Comparison of ENCODE assay signal across 9 mouse cellular contexts in the genomic region with DNA sequence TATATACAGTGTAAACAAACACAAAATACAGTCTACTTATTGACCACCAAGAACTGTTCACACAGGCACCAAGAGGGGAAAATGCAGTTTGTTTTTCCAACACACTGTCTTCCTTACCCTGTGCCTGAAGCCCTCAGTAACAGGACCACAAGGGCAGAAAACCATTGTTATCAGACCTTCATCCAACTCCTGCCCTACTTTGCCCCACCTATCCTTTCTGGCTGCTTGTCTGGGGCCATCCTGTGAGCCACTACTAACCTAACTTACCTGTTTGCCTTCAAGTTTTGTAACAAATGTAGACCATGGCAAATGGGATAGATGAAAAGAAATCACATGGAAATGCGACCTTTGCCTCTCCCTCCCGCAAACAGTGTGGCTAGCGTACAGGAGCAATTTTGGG. TPM values are rescaled to one million over a fixed set of nuclear protein-coding genes. Genes with fewer than 3 reads are reported as not detected.
A peak's percentile ranks its signal among the peaks of the same experiment; 100 is the strongest.
DNase-seq lines count a peak whose midpoint lies in the region; ATAC-seq lines count a peak whose summit lies in the region.
"Had no signal": no experiment of that assay in that cellular context is flagged by ENCODE, and none has a peak within 500 bp of the region (broad histone marks: within the 10 kb centered on the region; RNA-seq: fewer than 3 reads in every experiment).

No protein-coding gene starts in this region.

- ATAC-seq in megakaryocyte, adult 5-6 weeks (ENCODE audit: poor library complexity, severe bottlenecking) = no peak
- no peak for ATAC-seq in forebrain, embryonic 15.5 days (replicated peaks)
- ATAC-seq in liver, embryonic 11.5 days (replicated peaks; ENCODE audit: low FRiP score) = no peak
- no peak for ATAC-seq in stomach, embryonic 15.5 days (ENCODE audit: insufficient read depth, low FRiP score, low read depth)

- H3K27ac ChIP-seq in forebrain, embryonic 15.5 days (replicated peaks) = no peak overlapping the region
- H3K27ac ChIP-seq in liver, embryonic 11.5 days (ENCODE audit: low read depth, low read length) = no peak overlapping the region
- no peak overlapping the region for H3K27ac ChIP-seq in stomach, embryonic 15.5 days

- peak overlapping the region; percentile 67 for H3K4me2 ChIP-seq in forebrain, embryonic 15.5 days (replicated peaks)
- peak overlapping the region; percentile 54 for H3K4me2 ChIP-seq in liver, embryonic 11.5 days
- H3K4me2 ChIP-seq in stomach, embryonic 15.5 days = peak overlapping the region; percentile 24; the same call in 1 of the 2 replicates

- H3K4me1 ChIP-seq in megakaryocyte, embryonic 14.5 days = peaks cover 63% of the 10 kb centered on the region
- peaks cover 19% of the 10 kb centered on the region for H3K4me1 ChIP-seq in forebrain, embryonic 15.5 days
- peaks cover 16% of the 10 kb centered on the region for H3K4me1 ChIP-seq in liver, embryonic 11.5 days (replicated peaks; ENCODE audit: control insufficient read depth, insufficient read depth, low read length)
- H3K4me1 ChIP-seq in stomach, embryonic 15.5 days = peaks cover 7% of the 10 kb centered on the region; the same call in 1 of the 2 replicates

- H3K9ac ChIP-seq in forebrain, embryonic 15.5 days (replicated peaks) = peak overlapping the region; percentile 28
- H3K9ac ChIP-seq in liver, embryonic 11.5 days (ENCODE audit: low read depth, low read length) = 0 out of 2 replicates have a peak overlapping the region, but pooled peaks have one; percentile 22
- no peak overlapping the region for H3K9ac ChIP-seq in stomach, embryonic 15.5 days

- 57% methylated on average over 3 of the region's 3 CpGs for WGBS in forebrain, embryonic 15.5 days
- 67% methylated on average over 3 of the region's 3 CpGs for WGBS in liver, embryonic 11.5 days
- WGBS in stomach, embryonic 15.5 days = 67% methylated on average over 3 of the region's 3 CpGs

- peaks cover 45% of the 10 kb centered on the region for H3K36me3 ChIP-seq in megakaryocyte, embryonic 14.5 days (replicated peaks; ENCODE audit: low read length)
- H3K36me3 ChIP-seq in forebrain, embryonic 15.5 days = peaks cover 22% of the 10 kb centered on the region
- H3K36me3 ChIP-seq in liver, embryonic 11.5 days (ENCODE audit: control insufficient read depth, insufficient read depth, low read length) = peaks cover 2% of the 10 kb centered on the region; the same call in 1 of the 2 replicates
- H3K36me3 ChIP-seq in stomach, embryonic 15.5 days = no peaks in the 10 kb centered on the region

- H3K4me3 ChIP-seq in megakaryocyte, embryonic 14.5 days (replicated peaks) = peak overlapping the region; percentile 85
- peak overlapping the region; percentile 67 for H3K4me3 ChIP-seq in forebrain, embryonic 15.5 days
- peak overlapping the region; percentile 14; the same call in 1 of the 2 replicates for H3K4me3 ChIP-seq in liver, embryonic 11.5 days (ENCODE audit: low read depth, low read length)
- no peak overlapping the region for H3K4me3 ChIP-seq in stomach, embryonic 15.5 days (replicated peaks)

- no peak for DNase-seq in liver, embryonic 11.5 days (ENCODE audit: low spot score)
- DNase-seq in MN1 (ENCODE audit: low spot score) = no peak
- no peak for DNase-seq in spleen, postnatal 4 days (ENCODE audit: low spot score in 2 of 2)
- no peak for DNase-seq in embryo, embryonic 11 days
- DNase-seq: kidney, postnatal 4 days had no signal

- no peaks in the 10 kb centered on the region for H3K27me3 ChIP-seq in megakaryocyte, embryonic 14.5 days (replicated peaks)
- no peaks in the 10 kb centered on the region for H3K27me3 ChIP-seq in forebrain, embryonic 15.5 days
- no peaks in the 10 kb centered on the region for H3K27me3 ChIP-seq in liver, embryonic 11.5 days (replicated peaks; ENCODE audit: control insufficient read depth, insufficient read depth, low read length)
- no peaks in the 10 kb centered on the region for H3K27me3 ChIP-seq in stomach, embryonic 15.5 days (replicated peaks)

- H3K9me3 ChIP-seq in megakaryocyte, embryonic 14.5 days = no peaks in the 10 kb centered on the region
- H3K9me3 ChIP-seq in forebrain, embryonic 15.5 days = no peaks in the 10 kb centered on the region
- no peaks in the 10 kb centered on the region for H3K9me3 ChIP-seq in liver, embryonic 11.5 days (ENCODE audit: control insufficient read depth, low read length)
- H3K9me3 ChIP-seq in stomach, embryonic 15.5 days = no peaks in the 10 kb centered on the region

RNA-seq across cellular contexts. Expression of gene Kras, which starts 2.2 kb away (rescaled TPM):
- polyA plus RNA-seq in megakaryocyte, embryonic 14.5 days (2012; ENCODE audit: insufficient read depth, low replicate concordance) = 27.2 and 54.3 TPM in 2 replicates
- 50.0 and 61.1 TPM in 2 replicates for total RNA-seq in megakaryocyte, adult 5-6 weeks (2015)
- total RNA-seq in megakaryocyte, adult 5-6 weeks (2017) = 22.3 and 24.2 TPM in 2 replicates
- 123 and 125 TPM in 2 replicates for polyA plus RNA-seq in forebrain, embryonic 15.5 days (2015; fragmentation: Nextera tagmentation; extraction: Ambion mirVana)
- 92.3 and 92.8 TPM in 2 replicates for polyA plus RNA-seq in liver, embryonic 11.5 days (2014; fragmentation: Nextera tagmentation; extraction: Ambion mirVana)
- 65.8 and 66.8 TPM in 2 replicates for polyA plus RNA-seq in stomach, embryonic 15.5 days (2015; fragmentation: Nextera tagmentation; extraction: Ambion mirVana)

RNA-seq across cellular contexts. Expression of gene Etfrf1, which starts 37.0 kb away (rescaled TPM):
- not detected in 2 replicates for polyA plus RNA-seq in megakaryocyte, embryonic 14.5 days (2012; ENCODE audit: insufficient read depth, low replicate concordance)
- 28.2 and 30.7 TPM in 2 replicates for total RNA-seq in megakaryocyte, adult 5-6 weeks (2015)
- total RNA-seq in megakaryocyte, adult 5-6 weeks (2017) = 23.4 and 24.1 TPM in 2 replicates
- polyA plus RNA-seq in forebrain, embryonic 15.5 days (2015; fragmentation: Nextera tagmentation; extraction: Ambion mirVana) = 27.1 and 27.7 TPM in 2 replicates
- 23.1 and 24.8 TPM in 2 replicates for polyA plus RNA-seq in liver, embryonic 11.5 days (2014; fragmentation: Nextera tagmentation; extraction: Ambion mirVana)
- polyA plus RNA-seq in stomach, embryonic 15.5 days (2015; fragmentation: Nextera tagmentation; extraction: Ambion mirVana) = 36.1 and 36.6 TPM in 2 replicates

RNA-seq across cellular contexts. Expression of gene Casc1, which starts 37.1 kb away (rescaled TPM):
- 0.22 and 0.50 TPM in 2 replicates for polyA plus RNA-seq in megakaryocyte, embryonic 14.5 days (2012; ENCODE audit: insufficient read depth, low replicate concordance)
- 0.52 and 1.3 TPM in 2 replicates for total RNA-seq in megakaryocyte, adult 5-6 weeks (2015)
- 0.28 and 0.55 TPM in 2 replicates for total RNA-seq in megakaryocyte, adult 5-6 weeks (2017)
- polyA plus RNA-seq in forebrain, embryonic 15.5 days (2015; fragmentation: Nextera tagmentation; extraction: Ambion mirVana) = 0.65 and 0.98 TPM in 2 replicates
- 0.22 and 0.40 TPM in 2 replicates for polyA plus RNA-seq in liver, embryonic 11.5 days (2014; fragmentation: Nextera tagmentation; extraction: Ambion mirVana)
- polyA plus RNA-seq in stomach, embryonic 15.5 days (2015; fragmentation: Nextera tagmentation; extraction: Ambion mirVana) = 0.19 and 0.49 TPM in 2 replicates

Comparison
In these comparisons a context has a peak if more than half of its experiments do, and no peak if none do; other contexts are left out.
1. RNA of gene Etfrf1, which starts 37.0 kb away (polyA plus RNA-seq): 36.1 to 36.6 TPM in stomach, embryonic 15.5 days, 27.1 to 27.7 TPM in forebrain, embryonic 15.5 days and 23.1 to 24.8 TPM in liver, embryonic 11.5 days; not detected in megakaryocyte, embryonic 14.5 days; every median in the first group is over 10 times any median in the second.
2. Peak in every context shown above with its lines, with median percentiles within 50 percentile points of each other: H3K4me2 ChIP-seq.